Mouse (Mus musculus) gastrocnemius, adult 18-20 months (tissue): ENCODE measurements around the gene 4932411N23Rik. TPM values are rescaled to one million over a fixed set of nuclear protein-coding genes. Genes with fewer than 3 reads are reported as not detected.
"Not testable (repeated sequence)": the region's sequence is repeated elsewhere in the genome, so short reads cannot be mapped to it uniquely, and the experiment has no call there.

Experiments used
- DNase-seq: peaks from one replicate; pipeline ENCODE4 v3.0.0; 2021; ENCODE audit warnings: low spot score
- long read RNA-seq, 2 experiments: library from polyadenylated mRNA; stranded (forward); transcript quantifications; one replicate each; pipeline ENCODE4 v2.0.0; 2021
- total RNA-seq, 2 experiments: library from RNA; stranded (reverse); gene quantifications; 2 replicates each; pipeline ENCODE4 v1.2.3; 2021

4932411N23Rik gene
- total RNA-seq: not detected
- long read RNA-seq, experiment 1: 0 reads
- long read RNA-seq, experiment 2: 0 reads

DNA sequence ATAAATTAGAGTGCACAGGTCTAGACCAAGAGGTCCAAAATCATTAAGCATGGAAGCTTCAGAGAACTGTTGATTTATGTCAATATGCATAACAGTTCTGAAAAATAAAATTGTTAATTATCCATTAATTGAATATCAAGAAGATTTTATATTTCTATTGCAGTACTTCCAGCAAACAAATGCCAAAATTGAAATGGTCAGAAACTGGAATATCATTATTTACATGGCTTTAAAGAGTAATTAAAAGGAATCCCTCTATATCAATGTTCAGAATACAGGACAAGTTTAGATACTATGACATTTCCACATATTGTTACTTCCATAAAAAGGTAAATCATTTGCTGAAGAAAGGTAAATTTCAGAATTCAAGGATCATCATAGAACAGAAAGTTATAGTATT lies at the start of gene 4932411N23Rik:
4932411N23Rik (minus strand) TSS at position 101 of the 400 bp plus-strand sequence.
- no peak for DNase-seq

DNA sequence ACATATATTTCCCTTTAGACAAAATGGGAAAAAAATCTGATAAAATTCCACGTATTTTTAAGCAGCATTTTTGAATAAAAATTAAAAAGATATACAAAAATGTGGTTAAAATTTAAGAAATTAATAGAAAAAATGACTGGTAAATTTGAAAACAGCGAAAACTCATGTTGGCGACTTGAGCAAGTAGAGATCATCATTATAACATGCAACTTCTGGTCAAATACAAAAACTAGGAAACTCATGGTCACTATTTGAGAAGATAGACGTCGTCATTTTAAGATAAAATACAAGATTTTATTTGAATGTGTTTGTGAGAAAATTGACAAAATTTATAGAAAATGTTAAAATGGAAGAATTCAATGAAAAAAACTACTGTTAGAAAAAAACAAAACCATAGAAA lies 35.8 kb downstream of the 4932411N23Rik start:
- no peak for DNase-seq

DNA sequence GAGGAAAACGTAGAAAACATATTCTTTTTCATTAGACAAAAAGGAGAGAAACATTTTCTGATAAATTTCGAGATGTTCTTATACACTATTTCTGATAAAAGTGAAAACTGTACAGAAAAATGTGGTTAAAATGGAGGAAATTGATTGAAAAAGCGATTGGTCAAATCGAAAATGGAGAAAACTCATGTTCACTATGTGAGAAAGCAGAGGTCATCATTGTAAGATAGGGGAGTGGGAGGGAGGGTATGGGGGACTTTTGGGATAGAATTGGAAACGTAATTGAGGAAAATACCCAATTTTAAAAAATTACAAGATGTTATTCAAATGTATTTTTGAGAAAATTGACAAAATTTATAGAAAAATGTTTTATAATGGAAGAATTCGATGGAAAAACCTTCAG lies 38.0 kb downstream of the 4932411N23Rik start:
- DNase-seq: peak; percentile 2

DNA sequence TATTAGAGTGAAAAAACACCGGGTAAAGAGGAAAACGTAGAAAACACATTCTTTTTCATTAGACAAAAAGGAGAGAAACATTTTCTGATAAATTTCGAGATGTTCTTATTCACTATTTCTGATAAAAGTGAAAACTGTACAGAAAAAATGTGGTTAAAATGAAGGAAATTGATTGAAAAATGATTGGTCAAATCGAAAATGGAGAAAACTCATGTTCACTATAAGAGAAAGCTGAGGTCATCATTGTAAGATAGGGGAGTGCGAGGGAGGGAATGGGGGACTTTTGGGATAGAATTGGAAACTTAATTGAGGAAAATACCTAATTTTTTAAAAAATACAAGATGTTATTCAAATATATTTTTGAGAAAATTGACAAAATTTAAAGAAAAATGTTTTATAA lies 40.8 kb downstream of the 4932411N23Rik start:
- DNase-seq: not testable (repeated sequence)

DNA sequence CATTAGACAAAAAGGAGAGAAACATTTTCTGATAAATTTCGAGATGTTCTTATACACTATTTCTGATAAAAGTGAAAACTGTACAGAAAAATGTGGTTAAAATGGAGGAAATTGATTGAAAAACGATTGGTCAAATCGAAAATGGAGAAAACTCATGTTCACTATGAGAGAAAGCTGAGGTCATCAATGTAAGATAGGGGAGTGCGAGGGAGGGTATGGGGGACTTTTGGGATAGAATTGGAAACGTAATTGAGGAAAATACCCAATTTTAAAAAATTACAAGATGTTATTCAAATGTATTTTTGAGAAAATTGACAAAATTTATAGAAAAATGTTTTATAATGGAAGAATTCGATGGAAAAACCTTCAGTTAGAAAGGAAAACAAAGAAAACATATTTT lies 42.2 kb downstream of the 4932411N23Rik start:
- peak; percentile 1 for DNase-seq

Other genes with a start within 250 kb of the 4932411N23Rik start
- not detected for gene Gm382, start 224.1 kb upstream of the 4932411N23Rik start, total RNA-seq